Mouse (Mus musculus) CH12.LX (cell line): ENCODE data around the gene Pgm2l1. TPM values are rescaled to one million over a fixed set of nuclear protein-coding genes. Genes with fewer than 3 reads are reported as not detected.

Source experiments
- DNase-seq: peaks from one replicate; pipeline ENCODE4 v3.0.0-alpha.2; 2013; ENCODE audit errors: extremely low read depth
- H3K27ac ChIP-seq: 2 replicates; pipeline ENCODE4 v1.5.1; 2012; ENCODE audit warnings: low read depth, mild to moderate bottlenecking, control low read depth, moderate library complexity; ENCODE audit not compliant: insufficient read depth
- H3K27me3 ChIP-seq: replicated peaks from 2 replicates; pipeline ENCODE3; 2012; ENCODE audit warnings: inconsistent platforms
- H3K36me3 ChIP-seq, 2 experiments: replicated peaks in 1 of 2; 2 replicates each; pipeline versions ENCODE3 to v1.6.1; 2012; ENCODE audit warnings: inconsistent platforms in 1 of 2, low read length in 1 of 2, mild to moderate bottlenecking in 1 of 2, mixed read lengths in 1 of 2, moderate library complexity in 1 of 2; ENCODE audit not compliant: control insufficient read depth in 1 of 2, insufficient read depth in 1 of 2
- H3K4me1 ChIP-seq, 2 experiments: 2 replicates each; pipeline ENCODE4 v1.6.1; 2012; ENCODE audit warnings: inconsistent platforms in 1 of 2, moderate library complexity in 1 of 2; ENCODE audit not compliant: insufficient read depth in 2 of 2, control insufficient read depth in 1 of 2
- H3K4me2 ChIP-seq: 2 replicates; pipeline ENCODE4 v1.6.1; 2012; ENCODE audit warnings: low read depth, mild to moderate bottlenecking, control low read depth; ENCODE audit not compliant: poor library complexity, insufficient read depth, severe bottlenecking
- H3K4me3 ChIP-seq, 3 experiments: fragments of 150-350 bp in 1 of 3; sonication (generic) in 1 of 3; replicated peaks in 1 of 3; 2 replicates each; pipeline versions ENCODE3 to v1.5.1; 2011 to 2012; ENCODE audit warnings: low read depth in 2 of 3, low read length in 2 of 3, mild to moderate bottlenecking in 2 of 3, moderate library complexity in 2 of 3, control low read depth in 1 of 3, improper control_type of control experiment in 1 of 3, inconsistent platforms in 1 of 3, mixed read lengths in 1 of 3; ENCODE audit not compliant: poor library complexity in 1 of 3
- H3K79me2 ChIP-seq: replicated peaks from 2 replicates; pipeline ENCODE4 v1.6.1; 2012; ENCODE audit warnings: mild to moderate bottlenecking, moderate library complexity; ENCODE audit not compliant: control insufficient read depth, poor library complexity, insufficient read depth, severe bottlenecking; ENCODE audit errors: extremely low read depth
- H3K9ac ChIP-seq: 2 replicates; pipeline ENCODE4 v1.6.1; 2012; ENCODE audit warnings: low read depth, mild to moderate bottlenecking, control low read depth, moderate library complexity; ENCODE audit not compliant: insufficient read depth
- H3K9me3 ChIP-seq: replicated peaks from 2 replicates; pipeline ENCODE3; 2012; ENCODE audit warnings: low read length, inconsistent platforms, mixed read lengths
- BHLHE40 ChIP-seq: IDR thresholded peaks from 2 replicates; pipeline ENCODE4 v1.6.1; 2011; ENCODE audit warnings: mild to moderate bottlenecking, low read depth, low read length, improper control_type of control experiment
- CHD2 ChIP-seq: IDR thresholded peaks from 2 replicates; pipeline ENCODE4 v1.6.1; 2011; ENCODE audit warnings: low read length, improper control_type of control experiment
- EP300 ChIP-seq: IDR thresholded peaks from 2 replicates; pipeline ENCODE4 v1.6.1; 2011; ENCODE audit warnings: low read length, improper control_type of control experiment
- ETS1 ChIP-seq: conservative IDR thresholded peaks from 2 replicates; pipeline ENCODE4 v1.6.1; 2012; ENCODE audit warnings: low read depth, mild to moderate bottlenecking, inconsistent platforms, low read length, improper control_type of control experiment, moderate library complexity
- HCFC1 ChIP-seq: IDR thresholded peaks from 2 replicates; pipeline ENCODE4 v1.6.1; 2012; ENCODE audit warnings: low read depth, mild to moderate bottlenecking, inconsistent platforms, low read length, improper control_type of control experiment
- IRF4 ChIP-seq: IDR thresholded peaks from 2 replicates; pipeline ENCODE4 v1.6.1; 2014; ENCODE audit warnings: low read depth, mild to moderate bottlenecking, inconsistent platforms, low read length, improper control_type of control experiment
- KAT2A ChIP-seq: IDR thresholded peaks from 2 replicates; pipeline ENCODE4 v1.6.1; 2012; ENCODE audit warnings: low read length, improper control_type of control experiment, inconsistent platforms; ENCODE audit not compliant: insufficient replicate concordance
- MAX ChIP-seq: IDR thresholded peaks from 2 replicates; pipeline ENCODE4 v1.6.1; 2011; ENCODE audit warnings: low read length, improper control_type of control experiment
- MXI1 ChIP-seq: IDR thresholded peaks from 2 replicates; pipeline ENCODE4 v1.6.1; 2011; ENCODE audit warnings: mild to moderate bottlenecking, low read depth, low read length, improper control_type of control experiment
- MYC ChIP-seq: IDR thresholded peaks from 2 replicates; pipeline ENCODE4 v1.6.1; 2011; ENCODE audit warnings: low read depth, mild to moderate bottlenecking, improper control_type of control experiment, low read length
- NELFE ChIP-seq: IDR thresholded peaks from 2 replicates; pipeline ENCODE4 v1.6.1; 2011; ENCODE audit warnings: low read depth, low read length, improper control_type of control experiment
- NRF1 ChIP-seq: IDR thresholded peaks from 2 replicates; pipeline ENCODE4 v1.6.1; 2014; ENCODE audit warnings: low read depth, mild to moderate bottlenecking, inconsistent platforms, low read length, improper control_type of control experiment, moderate library complexity
- PAX5 ChIP-seq: IDR thresholded peaks from 2 replicates; pipeline ENCODE4 v1.6.1; 2012; ENCODE audit warnings: low read length, inconsistent platforms, mixed read lengths
- POLR2AphosphoS2 ChIP-seq: IDR thresholded peaks from 2 replicates; pipeline ENCODE4 v1.6.1; 2011; ENCODE audit warnings: low read depth, low read length, improper control_type of control experiment
- RAD21 ChIP-seq: IDR thresholded peaks from 2 replicates; pipeline ENCODE4 v1.6.1; 2011; ENCODE audit warnings: low read depth, mild to moderate bottlenecking, low read length, improper control_type of control experiment, moderate library complexity
- RCOR1 ChIP-seq: conservative IDR thresholded peaks from 2 replicates; pipeline ENCODE4 v1.6.1; 2012; ENCODE audit warnings: low read depth, mild to moderate bottlenecking, inconsistent platforms, low read length, improper control_type of control experiment
- TBP ChIP-seq: conservative IDR thresholded peaks from 2 replicates; pipeline ENCODE4 v1.6.1; 2011; ENCODE audit warnings: low read depth, low read length, improper control_type of control experiment
- UBTF ChIP-seq: IDR thresholded peaks from 2 replicates; pipeline ENCODE4 v1.6.1; 2012; ENCODE audit warnings: low read depth, mild to moderate bottlenecking, inconsistent platforms, low read length, improper control_type of control experiment, moderate library complexity
- ZC3H11A ChIP-seq: IDR thresholded peaks from 2 replicates; pipeline ENCODE4 v1.6.1; 2012; ENCODE audit warnings: low read depth, mild to moderate bottlenecking, inconsistent platforms, low read length, improper control_type of control experiment
- ZKSCAN1 ChIP-seq: IDR thresholded peaks from 2 replicates; pipeline ENCODE4 v1.6.1; 2012; ENCODE audit warnings: low read depth, inconsistent platforms, low read length, improper control_type of control experiment, borderline replicate concordance
- ZNF384 ChIP-seq: IDR thresholded peaks from 2 replicates; pipeline ENCODE4 v1.6.1; 2012; ENCODE audit warnings: low read depth, low read length, improper control_type of control experiment, inconsistent platforms
- dilution Hi-C: fragments of 300-500 bp; cut with MboI; formaldehyde crosslinking; loops from 2 replicates; pipeline ENCODE4 v1.14.3; 2020; ENCODE audit warnings: low sequenced_read_pairs; ENCODE audit not compliant: extremely low pct_unique_long_range_greater_than_20kb, extremely low pct_ligation_motif_present
- in situ Hi-C: fragments of 300-500 bp; cut with MboI; formaldehyde crosslinking; loops from 3 replicates; pipeline ENCODE4 v1.14.3; 2019; ENCODE audit warnings: low sequenced_read_pairs, low pct_ligation_motif_present, low pct_unique_long_range_greater_than_20kb, mixed read lengths
- polyA plus RNA-seq: library from polyadenylated mRNA; unstranded; fragments of >175 nt; gene quantifications from 2 replicates; pipeline ENCODE4 v1.2.1, GENCODE M21; 2012; ENCODE audit warnings: low read depth; ENCODE audit not compliant: insufficient read length
- total RNA-seq, 2 experiments: library from RNA; depleted of rRNA; stranded (reverse); fragments of 300-350 nt in 1 of 2; fragments of >200 nt in 1 of 2; gene quantifications; 2 replicates each; pipeline ENCODE4 v1.2.3; 2012 to 2014

The Pgm2l1 gene
- total and polyA plus RNA-seq, 3 experiments = 1.2 to 4.1 (median 3.4) TPM

DNA sequence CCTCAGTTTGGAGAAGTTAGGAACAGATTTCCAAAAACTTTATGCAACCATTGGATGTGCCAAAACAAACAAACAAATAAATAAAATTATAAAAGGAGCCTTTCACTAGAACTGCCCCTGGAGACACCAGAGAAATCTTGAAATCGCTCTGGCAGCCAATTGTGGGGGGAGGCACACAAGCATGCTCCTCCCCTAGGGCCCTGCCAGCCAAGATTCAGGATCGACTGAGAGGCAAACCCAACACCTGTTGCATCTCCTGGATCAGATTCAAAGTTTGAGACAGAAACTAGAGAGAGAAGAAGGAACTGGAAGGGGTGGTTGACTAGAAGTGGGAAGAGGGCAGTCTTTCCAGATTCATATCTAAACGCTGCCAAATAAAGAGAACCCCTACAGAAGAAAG is 23.6 kb upstream of the Pgm2l1 start:
- no peak overlapping the region for H3K27ac ChIP-seq
- dilution Hi-C loops = no loop called here
- in situ Hi-C loops = no loop called here

GRCm38 (mm10) chr7:100204871-100205270 is 22.3 kb upstream of the Pgm2l1 start:
- H3K36me3 ChIP-seq = peaks cover 0 to 4% of the 10 kb centered on the region in 2 experiments
- peaks cover 2% of the 10 kb centered on the region for H3K27me3 ChIP-seq
- no peaks in the 10 kb centered on the region for H3K9me3 ChIP-seq
- H3K79me2 ChIP-seq = no peaks in the 10 kb centered on the region
- dilution Hi-C loops (no loop called here), in situ Hi-C loops (no loop called here)
- no peak overlapping the region for H3K4me3 ChIP-seq
- H3K27ac ChIP-seq = no peak overlapping the region
- no peak overlapping the region for H3K9ac ChIP-seq
- H3K4me1 ChIP-seq = peaks cover 4 to 13% of the 10 kb centered on the region in 2 experiments
- H3K4me2 ChIP-seq = no peak overlapping the region
- no peak for TF ChIP-seq MYC
- no peak for TF ChIP-seq UBTF
- TF ChIP-seq PAX5 = no peak
- TF ChIP-seq ZNF384 = no peak
- TF ChIP-seq TBP = no peak
- no peak for TF ChIP-seq RCOR1
- no peak for TF ChIP-seq ZKSCAN1
- no peak for TF ChIP-seq NELFE
- no peak for TF ChIP-seq MXI1
- no peak for TF ChIP-seq BHLHE40
- TF ChIP-seq KAT2A = no peak
- DNase-seq = no peak

More for the DNA sequence above, 23.6 kb upstream of the Pgm2l1 start:
- H3K4me1 ChIP-seq = peaks cover 4 to 13% of the 10 kb centered on the region in 2 experiments
- no peak for TF ChIP-seq MAX
- no peak for TF ChIP-seq CHD2
- no peak for TF ChIP-seq ZC3H11A
- TF ChIP-seq ZKSCAN1 = no peak
- TF ChIP-seq POLR2AphosphoS2 = no peak
- no peak for TF ChIP-seq NRF1
- no peak for TF ChIP-seq IRF4
- no peak for TF ChIP-seq RAD21
- TF ChIP-seq EP300 = no peak
- TF ChIP-seq ETS1 = no peak
- TF ChIP-seq ZNF384 = no peak
- no peak for TF ChIP-seq HCFC1
- no peaks in the 10 kb centered on the region for H3K9me3 ChIP-seq
- no peak for DNase-seq
- H3K4me2 ChIP-seq = no peak overlapping the region
- H3K27me3 ChIP-seq = peaks cover 2% of the 10 kb centered on the region
- H3K4me3 ChIP-seq = no peak overlapping the region
- no peaks in the 10 kb centered on the region for H3K79me2 ChIP-seq
- no peak overlapping the region for H3K9ac ChIP-seq
- H3K36me3 ChIP-seq = peaks cover 0 to 4% of the 10 kb centered on the region in 2 experiments
